Mouse (Mus musculus) midbrain, embryonic 16.5 days (tissue): Measurements from ENCODE around the gene Psat1. TPM values are rescaled to one million over a fixed set of nuclear protein-coding genes. Genes with fewer than 3 reads are reported as not detected.

Experiments used
- ATAC-seq: fragments of 200-750 bp; cut with Nextera tagmentation; 2 replicates; pipeline ENCODE4 v1.8.0; 2017; ENCODE audit warnings: moderate TSS enrichment
- H3K27ac ChIP-seq: fragments of 300-500 bp; sonication (generic); 2 replicates; pipeline ENCODE4 v1.5.1; 2014; ENCODE audit warnings: mild to moderate bottlenecking, low read length, mixed read lengths
- H3K27me3 ChIP-seq: fragments of 300-500 bp; sonication (generic); 2 replicates; pipeline ENCODE4 v1.6.1; 2014; ENCODE audit warnings: low read depth, low read length, mixed read lengths; ENCODE audit not compliant: control insufficient read depth, insufficient read depth
- H3K36me3 ChIP-seq: fragments of 300-500 bp; sonication (generic); 2 replicates; pipeline ENCODE4 v1.6.1; 2014; ENCODE audit warnings: mild to moderate bottlenecking, low read length, moderate library complexity, mixed read lengths; ENCODE audit not compliant: control insufficient read depth, insufficient read depth
- H3K4me1 ChIP-seq: fragments of 300-500 bp; sonication (generic); 2 replicates; pipeline ENCODE4 v1.6.1; 2014; ENCODE audit warnings: mild to moderate bottlenecking, low read length, mixed read lengths; ENCODE audit not compliant: control insufficient read depth, insufficient read depth
- H3K4me2 ChIP-seq: fragments of 300-500 bp; sonication (generic); 2 replicates; pipeline ENCODE4 v1.6.1; 2014; ENCODE audit warnings: mild to moderate bottlenecking, low read length, mixed read lengths
- H3K4me3 ChIP-seq: fragments of 300-500 bp; sonication (generic); 2 replicates; pipeline ENCODE4 v1.5.1; 2014; ENCODE audit warnings: low read depth, mild to moderate bottlenecking, low read length, moderate library complexity, mixed read lengths
- H3K9ac ChIP-seq: fragments of 300-500 bp; sonication (generic); 2 replicates; pipeline ENCODE4 v1.6.1; 2014; ENCODE audit warnings: low read depth, low read length, mixed read lengths
- H3K9me3 ChIP-seq: fragments of 300-500 bp; sonication (generic); replicated peaks from 2 replicates; pipeline ENCODE4 v1.6.1; 2014; ENCODE audit warnings: mild to moderate bottlenecking, low read length, mixed read lengths; ENCODE audit not compliant: control insufficient read depth, poor library complexity, severe bottlenecking
- WGBS: fragments of 180-500 bp; shearing (Covaris S2); extraction: QIAGEN DNeasy Blood & Tissue Kit; methylation state at CpG from one replicate; pipeline ENCODE4 v1.1.7; 2014; 5-methylcytosine and 5-hydroxymethylcytosine counted together
- polyA plus RNA-seq: library from polyadenylated mRNA; unstranded; fragments of >200 nt; fragmentation: Nextera tagmentation; extraction: Ambion mirVana; gene quantifications from 2 replicates; pipeline ENCODE4 v1.2.1, GENCODE M21; 2015

The Psat1 gene
- polyA plus RNA-seq, 1 experiment from 2014 or later: 82.2 TPM

DNA sequence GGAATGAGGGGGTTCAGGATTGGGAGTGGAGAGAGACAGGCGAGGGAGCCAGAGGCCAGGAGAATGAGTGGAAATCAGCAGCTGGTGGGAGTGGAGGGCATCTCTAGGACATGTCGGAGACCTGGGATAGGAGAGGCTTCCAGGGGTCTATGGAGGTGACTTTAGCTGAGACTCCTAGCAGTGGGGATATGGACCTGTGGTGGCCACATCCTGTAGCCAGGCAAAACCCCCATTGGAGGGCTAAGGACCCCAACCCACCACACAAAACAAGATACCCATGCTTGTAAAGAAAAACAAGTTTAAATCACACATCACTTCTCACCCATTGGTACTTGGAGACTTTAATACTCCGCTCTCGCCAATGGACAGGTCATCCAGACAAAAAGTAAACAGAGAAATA lies 58.7 kb downstream of the Psat1 start:
- Histone ChIP-seq H3K4me3 (no peak overlapping the region), H3K27ac (no peak overlapping the region), H3K4me1 (no peaks in the 10 kb centered on the region), H3K27me3 (no peaks in the 10 kb centered on the region), H3K36me3 (no peaks in the 10 kb centered on the region), H3K9ac (no peak overlapping the region), H3K4me2 (no peak overlapping the region), H3K9me3 (no peaks in the 10 kb centered on the region; the same call in 1 of the 2 replicates)
- ATAC-seq: no peak
- 96% methylated on average over 4 of the region's 4 CpGs for WGBS

DNA sequence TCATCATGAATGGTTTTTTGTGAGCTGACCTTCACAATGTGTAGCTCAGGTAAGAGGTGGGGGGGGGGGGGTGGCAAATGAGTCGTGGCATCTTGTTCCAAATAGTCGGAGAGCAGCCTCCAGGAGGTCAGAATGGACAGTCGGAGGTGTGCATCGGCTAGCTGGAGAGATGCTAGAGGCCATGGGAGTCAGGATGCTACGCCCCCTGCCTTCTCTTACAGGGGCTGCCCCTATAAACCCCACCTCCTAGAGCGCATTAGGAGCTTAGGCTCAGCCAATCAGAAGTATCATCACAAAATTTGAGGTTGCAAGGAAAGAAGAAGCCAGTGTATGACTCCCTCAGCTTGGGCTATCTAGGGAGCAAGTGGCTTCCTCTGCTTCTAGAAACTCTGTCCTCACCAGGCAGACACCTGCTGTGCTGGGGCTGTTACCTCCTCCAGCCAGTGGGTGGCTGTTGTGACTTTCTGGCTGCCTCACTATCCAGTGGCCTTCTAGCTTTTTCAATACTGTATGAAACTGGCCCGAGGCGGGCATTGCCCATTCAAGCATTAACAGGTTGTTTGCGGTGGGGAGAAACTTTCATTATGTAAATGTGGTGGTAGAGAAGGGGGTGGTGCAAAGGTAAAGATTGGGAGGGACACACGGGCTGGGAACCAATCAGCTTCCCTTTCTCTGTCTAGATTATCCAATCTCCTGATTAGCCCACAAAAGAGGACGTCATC lies 64.3 kb downstream of the Psat1 start:
- H3K4me3 ChIP-seq: no peak overlapping the region
- H3K4me2 ChIP-seq: no peak overlapping the region
- H3K9ac ChIP-seq: no peak overlapping the region
- no peaks in the 10 kb centered on the region for H3K36me3 ChIP-seq
- H3K27me3 ChIP-seq: no peaks in the 10 kb centered on the region
- H3K4me1 ChIP-seq: no peaks in the 10 kb centered on the region
- no peak overlapping the region for H3K27ac ChIP-seq
- 78% methylated on average over 11 of the region's 11 CpGs for WGBS
- ATAC-seq: no peak
- no peaks in the 10 kb centered on the region; the same call in 1 of the 2 replicates for H3K9me3 ChIP-seq

DNA sequence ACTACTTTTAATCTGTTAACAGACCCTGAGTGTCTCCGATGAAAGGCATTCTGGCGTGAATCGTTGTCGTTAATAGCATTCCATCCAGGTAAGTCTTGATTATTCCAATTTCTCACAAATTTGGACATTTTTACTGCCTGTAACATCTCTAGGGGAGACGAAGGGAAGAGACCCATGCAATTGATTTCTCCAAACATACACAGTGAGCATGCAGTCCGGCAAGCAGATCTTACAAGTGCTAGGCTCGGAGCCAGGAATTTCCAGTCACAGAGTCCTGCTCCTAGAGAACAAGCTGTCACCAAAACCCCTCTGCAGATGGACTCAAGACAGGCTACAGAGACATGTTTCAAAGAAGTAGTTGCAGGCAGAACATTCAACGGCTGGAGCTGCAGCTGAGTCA lies 66.4 kb downstream of the Psat1 start:
- no peak overlapping the region for H3K9ac ChIP-seq
- WGBS: 79% methylated on average over 8 of the region's 8 CpGs
- no peaks in the 10 kb centered on the region for H3K27me3 ChIP-seq
- H3K9me3 ChIP-seq: no peaks in the 10 kb centered on the region; the same call in 1 of the 2 replicates
- no peaks in the 10 kb centered on the region for H3K36me3 ChIP-seq
- no peak overlapping the region for H3K4me2 ChIP-seq
- H3K4me3 ChIP-seq: no peak overlapping the region
- no peak for ATAC-seq
- H3K4me1 ChIP-seq: no peaks in the 10 kb centered on the region
- no peak overlapping the region for H3K27ac ChIP-seq

DNA sequence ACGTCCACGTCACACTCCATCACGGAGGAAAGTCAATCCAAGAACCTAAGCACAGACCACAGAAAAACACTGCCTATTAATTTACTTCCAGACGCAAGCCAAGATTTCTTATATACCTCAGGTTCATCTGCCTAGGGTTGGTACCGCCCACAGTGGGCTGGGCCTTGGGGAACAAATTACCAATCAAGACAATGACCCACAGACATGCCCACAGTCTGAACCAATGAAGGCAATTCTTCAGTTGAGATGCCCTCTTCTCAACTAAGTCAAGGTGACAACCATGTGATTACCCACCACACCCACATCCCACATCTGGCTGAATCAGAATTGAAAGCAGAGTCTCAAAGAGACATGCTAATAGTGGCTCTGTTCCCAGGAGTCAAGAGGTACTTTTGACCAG lies 67.9 kb downstream of the Psat1 start:
- WGBS: 88% methylated on average over 5 of the region's 5 CpGs
- Histone ChIP-seq H3K9me3 (no peaks in the 10 kb centered on the region), H3K4me2 (no peak overlapping the region), H3K9ac (no peak overlapping the region), H3K27ac (no peak overlapping the region), H3K4me3 (no peak overlapping the region), H3K27me3 (no peaks in the 10 kb centered on the region), H3K4me1 (no peaks in the 10 kb centered on the region), H3K36me3 (no peaks in the 10 kb centered on the region)
- no peak for ATAC-seq

DNA sequence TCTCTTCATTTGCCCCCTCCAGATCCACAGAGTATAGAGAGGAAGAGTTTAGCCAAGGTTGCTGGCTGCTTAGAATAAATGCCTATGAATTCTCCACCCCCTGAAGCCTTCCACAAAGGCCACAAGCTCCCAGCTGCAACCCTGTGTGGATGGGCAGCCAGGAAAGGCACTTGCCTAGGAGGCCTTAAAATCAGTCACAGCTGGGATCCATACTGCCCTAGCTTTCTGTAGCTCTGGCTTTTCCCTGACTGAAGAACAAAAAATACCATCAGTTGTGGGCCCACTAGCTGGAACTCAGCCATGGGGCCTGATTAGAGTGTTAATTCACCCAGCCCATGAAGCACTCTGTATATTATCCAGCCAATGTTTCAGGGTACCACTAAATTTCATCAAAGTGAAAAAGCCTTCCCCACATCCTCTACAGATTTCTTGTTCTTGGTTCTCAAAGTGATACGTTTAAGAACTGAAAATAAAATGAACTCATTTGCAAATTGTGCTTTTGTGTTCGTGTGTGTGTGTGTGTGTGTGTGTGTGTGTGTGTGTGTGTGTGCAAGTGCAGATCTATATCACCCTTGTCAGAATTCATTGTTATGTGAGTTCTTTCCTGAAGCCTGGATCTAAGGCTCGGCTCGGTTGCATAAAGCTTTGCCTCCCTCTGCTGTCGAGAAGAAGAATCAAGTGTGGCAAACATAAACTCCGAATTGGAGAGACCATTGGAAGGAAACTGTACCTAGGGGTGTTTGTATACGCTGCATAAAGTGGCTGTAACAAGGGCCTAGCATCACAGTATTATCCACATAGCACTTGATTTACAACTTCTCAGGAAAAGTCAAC lies 78.1 kb downstream of the Psat1 start:
- Histone ChIP-seq H3K36me3 (no peaks in the 10 kb centered on the region), H3K4me1 (peaks cover 2% of the 10 kb centered on the region; the same call in 1 of the 2 replicates), H3K27me3 (no peaks in the 10 kb centered on the region), H3K4me3 (no peak overlapping the region), H3K9ac (no peak overlapping the region), H3K4me2 (no peak overlapping the region), H3K27ac (no peak overlapping the region), H3K9me3 (no peaks in the 10 kb centered on the region)
- 13% methylated on average over 7 of the region's 7 CpGs for WGBS
- peak; percentile 66; the same call in 1 of the 2 replicates for ATAC-seq

DNA sequence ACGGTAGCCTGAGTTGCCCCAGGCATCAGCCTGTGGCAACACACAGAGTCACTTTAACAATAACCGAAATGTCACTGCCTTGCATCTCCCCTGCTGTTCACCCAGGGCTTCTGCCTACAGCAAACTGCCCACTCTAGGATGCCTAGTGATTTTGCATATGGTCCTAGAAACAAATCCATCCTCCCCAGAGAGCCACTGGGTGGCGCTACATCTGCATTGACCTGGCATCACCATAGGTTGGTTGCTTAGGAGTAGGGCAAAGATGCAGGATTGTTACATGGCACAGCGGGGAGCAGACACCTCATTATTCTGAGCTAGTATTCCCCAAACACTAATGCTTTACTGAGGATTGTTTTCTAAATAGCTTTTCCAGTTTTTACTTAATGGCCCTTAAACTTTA lies 80.3 kb downstream of the Psat1 start:
- 0 out of 2 replicates have a peak, but pooled peaks have one; percentile 21 for ATAC-seq
- 50% methylated on average over 4 of the region's 4 CpGs for WGBS

DNA sequence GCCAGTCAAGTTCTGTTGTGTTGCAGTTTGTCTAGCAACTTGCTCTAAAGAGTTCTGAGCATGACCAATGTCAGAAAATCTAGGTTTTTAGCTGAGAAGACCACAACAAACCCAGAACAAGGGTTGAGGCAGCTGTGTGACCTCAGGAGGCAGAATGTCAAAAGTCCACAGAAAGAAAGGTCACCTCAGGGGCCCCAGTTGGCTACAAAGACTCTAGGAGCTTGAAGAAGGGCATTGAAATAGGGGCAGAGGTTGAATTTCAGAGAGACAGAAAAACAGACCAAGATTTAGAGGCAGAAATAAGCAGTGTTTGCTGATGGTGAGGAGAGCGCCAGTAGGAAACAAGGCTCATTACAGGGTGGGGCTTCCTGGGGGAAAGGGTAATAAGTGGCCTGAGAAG lies 81.0 kb downstream of the Psat1 start:
- WGBS: 68% methylated on average over 1 of the region's 1 CpGs

More for the DNA sequence above, 80.3 kb downstream of the Psat1 start:
- H3K27ac ChIP-seq: no peak overlapping the region
- no peak overlapping the region for H3K4me3 ChIP-seq
- no peak overlapping the region for H3K4me2 ChIP-seq
- no peaks in the 10 kb centered on the region for H3K27me3 ChIP-seq
- no peak overlapping the region for H3K9ac ChIP-seq
- H3K9me3 ChIP-seq: no peaks in the 10 kb centered on the region
- H3K36me3 ChIP-seq: no peaks in the 10 kb centered on the region
- peaks cover 2% of the 10 kb centered on the region; the same call in 1 of the 2 replicates for H3K4me1 ChIP-seq

DNA sequence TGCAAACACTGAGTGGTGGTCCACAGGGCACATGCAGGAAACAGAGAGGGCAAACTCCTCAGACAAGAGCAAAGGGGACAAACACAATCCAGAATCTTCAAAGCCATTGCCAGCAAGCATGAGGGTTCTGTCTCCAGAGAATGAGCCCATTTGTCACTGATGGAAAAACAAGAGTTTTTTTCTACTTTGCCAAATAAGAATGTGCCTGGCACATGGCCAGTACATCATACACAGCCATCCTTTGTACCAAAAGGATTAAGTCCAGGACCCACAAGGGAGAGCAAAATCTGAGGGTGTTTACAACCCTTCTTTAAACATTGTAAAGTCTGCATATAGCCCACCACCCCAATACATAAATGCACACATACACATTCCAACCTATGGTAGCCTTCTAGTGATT lies 81.7 kb downstream of the Psat1 start:
- no peak overlapping the region for H3K27ac ChIP-seq
- 0 out of 2 replicates have a peak, but pooled peaks cover 4% of the 10 kb centered on the region for H3K27me3 ChIP-seq
- H3K4me1 ChIP-seq: peaks cover 2% of the 10 kb centered on the region; the same call in 1 of the 2 replicates
- no peak overlapping the region for H3K4me3 ChIP-seq
- H3K9me3 ChIP-seq: no peaks in the 10 kb centered on the region
- no peak for ATAC-seq
- no peak overlapping the region for H3K4me2 ChIP-seq
- H3K36me3 ChIP-seq: no peaks in the 10 kb centered on the region
- H3K9ac ChIP-seq: no peak overlapping the region

More for the DNA sequence above, 81.0 kb downstream of the Psat1 start:
- 0 out of 2 replicates have a peak, but pooled peaks cover 2% of the 10 kb centered on the region for H3K27me3 ChIP-seq
- no peak overlapping the region for H3K27ac ChIP-seq
- H3K4me1 ChIP-seq: peaks cover 2% of the 10 kb centered on the region; the same call in 1 of the 2 replicates
- H3K9ac ChIP-seq: no peak overlapping the region
- ATAC-seq: no peak
- no peak overlapping the region for H3K4me2 ChIP-seq
- no peak overlapping the region for H3K4me3 ChIP-seq
- H3K9me3 ChIP-seq: no peaks in the 10 kb centered on the region
- H3K36me3 ChIP-seq: no peaks in the 10 kb centered on the region

DNA sequence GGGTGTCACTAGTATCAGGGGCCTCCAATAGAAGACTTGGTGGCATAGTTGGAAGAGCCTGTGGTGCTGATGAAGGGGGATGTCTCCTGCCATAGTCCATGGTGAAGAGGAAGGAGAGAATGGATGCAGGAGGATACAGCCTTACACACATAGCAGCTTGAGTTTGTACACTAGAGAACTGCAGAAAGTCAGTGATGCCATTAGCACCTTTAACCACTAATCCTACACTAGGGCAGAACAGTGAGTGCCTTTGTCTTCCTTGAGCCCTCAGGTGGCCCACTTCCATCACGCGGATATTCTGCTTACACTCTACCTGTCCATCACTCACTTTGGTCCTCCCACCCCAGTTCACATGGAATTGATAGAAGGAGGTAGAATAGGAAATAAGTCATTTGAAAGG lies 83.0 kb downstream of the Psat1 start:
- Histone ChIP-seq H3K27me3 (0 out of 2 replicates have a peak, but pooled peaks cover 4% of the 10 kb centered on the region), H3K4me1 (peaks cover 2% of the 10 kb centered on the region; the same call in 1 of the 2 replicates), H3K9ac (no peak overlapping the region), H3K36me3 (no peaks in the 10 kb centered on the region), H3K9me3 (no peaks in the 10 kb centered on the region), H3K27ac (no peak overlapping the region), H3K4me2 (no peak overlapping the region), H3K4me3 (no peak overlapping the region)
- ATAC-seq: no peak
- WGBS: 86% methylated on average over 2 of the region's 2 CpGs
